Mouse (Mus musculus): ENCODE data around the gene Mus81. TPM values are rescaled to one million over a fixed set of nuclear protein-coding genes. Genes with fewer than 3 reads are reported as not detected.

Gene Mus81
- polyA plus RNA-seq, 1 experiment from 2014 or later: 51.1 TPM

DNA sequence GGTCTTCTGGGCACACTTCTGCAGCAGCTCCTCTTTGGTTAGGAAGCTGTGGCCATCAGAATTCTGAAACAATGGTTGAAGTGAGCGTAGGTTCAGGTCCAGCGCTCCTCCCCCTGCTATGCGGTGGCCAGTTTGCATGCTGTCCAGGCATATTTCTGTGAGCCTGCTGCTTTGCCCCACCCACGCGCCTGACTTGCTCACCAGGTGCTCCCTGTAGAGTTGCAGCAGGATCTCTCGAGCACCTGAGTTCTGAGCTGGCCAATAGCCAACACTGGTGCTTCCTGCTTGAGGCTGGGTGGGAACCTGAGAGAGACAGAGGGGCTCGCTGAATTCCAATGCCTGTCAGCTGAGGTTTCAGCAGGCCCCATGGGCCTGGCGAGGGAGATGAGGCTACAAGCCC lies 1.9 kb downstream of the Mus81 start:
- no peak for ATAC-seq
- H3K9ac ChIP-seq (ENCODE audit: low read depth, low read length): no peak overlapping the region
- WGBS: 89% methylated on average over 8 of the region's 8 CpGs

DNA sequence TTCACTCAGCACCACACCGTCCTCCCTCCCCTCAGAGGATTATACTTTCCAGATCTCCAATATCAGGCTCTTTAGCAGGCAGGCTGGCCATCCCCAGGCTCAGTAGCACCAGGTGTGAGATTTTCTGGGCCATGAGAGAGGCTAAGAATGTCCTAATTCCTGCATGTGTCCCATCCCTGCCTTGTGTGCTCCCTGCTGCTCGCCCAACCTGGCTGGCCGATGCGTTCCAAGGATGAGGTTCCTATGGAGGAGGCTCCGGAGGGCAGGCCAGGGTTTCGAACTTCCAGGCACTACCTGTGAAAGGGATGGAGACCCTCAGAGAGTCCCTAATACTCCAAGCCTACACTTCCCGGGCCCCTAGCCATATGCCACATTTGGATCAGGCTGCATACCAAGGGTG lies 2.4 kb downstream of the Mus81 start:
- Histone ChIP-seq H3K4me2 (ENCODE audit: low read length) (no peak overlapping the region), H3K9me3 (replicated peaks; ENCODE audit: control insufficient read depth, low read length, poor library complexity, severe bottlenecking) (no peaks in the 10 kb centered on the region), H3K27me3 (ENCODE audit: control insufficient read depth, insufficient read depth, low read depth, low read length) (no peaks in the 10 kb centered on the region), H3K36me3 (ENCODE audit: control insufficient read depth, insufficient read depth, low read length) (peaks cover 22% of the 10 kb centered on the region), H3K9ac (ENCODE audit: low read depth, low read length) (no peak overlapping the region), H3K4me3 (ENCODE audit: low read depth, low read length) (no peak overlapping the region), H3K27ac (ENCODE audit: low read length) (no peak overlapping the region), H3K4me1 (ENCODE audit: control insufficient read depth, insufficient read depth, low read length) (peaks cover 23% of the 10 kb centered on the region)
- 89% methylated on average over 7 of the region's 7 CpGs for WGBS
- no peak for ATAC-seq

More for the DNA sequence above, 1.9 kb downstream of the Mus81 start:
- H3K27ac ChIP-seq (ENCODE audit: low read length): no peak overlapping the region
- no peaks in the 10 kb centered on the region for H3K27me3 ChIP-seq (ENCODE audit: control insufficient read depth, insufficient read depth, low read depth, low read length)
- no peaks in the 10 kb centered on the region for H3K9me3 ChIP-seq (replicated peaks; ENCODE audit: control insufficient read depth, low read length, poor library complexity, severe bottlenecking)
- peaks cover 23% of the 10 kb centered on the region for H3K4me1 ChIP-seq (ENCODE audit: control insufficient read depth, insufficient read depth, low read length)
- no peak overlapping the region for H3K4me3 ChIP-seq (ENCODE audit: low read depth, low read length)
- peaks cover 22% of the 10 kb centered on the region for H3K36me3 ChIP-seq (ENCODE audit: control insufficient read depth, insufficient read depth, low read length)
- H3K4me2 ChIP-seq (ENCODE audit: low read length): no peak overlapping the region

DNA sequence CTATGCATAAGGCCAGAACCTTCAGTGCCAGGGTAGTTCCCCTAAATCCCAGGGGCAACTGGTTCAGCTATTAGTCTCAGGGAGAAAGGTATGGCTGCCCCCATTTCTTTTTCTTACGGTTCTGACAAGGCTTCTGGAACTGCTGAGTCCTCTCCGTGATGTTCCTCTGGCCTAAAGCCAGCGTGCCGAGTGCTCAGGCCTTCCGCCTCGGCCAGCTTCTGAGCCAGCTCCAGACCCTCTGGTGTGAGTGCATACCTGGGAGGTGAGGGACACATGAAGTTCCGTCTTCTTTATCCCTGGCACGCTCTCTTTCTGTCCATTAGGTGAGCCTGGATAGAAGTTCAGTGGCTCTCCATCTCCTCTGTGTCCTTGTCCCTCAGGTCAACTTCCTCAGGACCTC lies 2.8 kb downstream of the Mus81 start:
- Histone ChIP-seq H3K9me3 (replicated peaks; ENCODE audit: control insufficient read depth, low read length, poor library complexity, severe bottlenecking) (no peaks in the 10 kb centered on the region), H3K36me3 (ENCODE audit: control insufficient read depth, insufficient read depth, low read length) (peaks cover 23% of the 10 kb centered on the region), H3K27ac (ENCODE audit: low read length) (no peak overlapping the region), H3K4me3 (ENCODE audit: low read depth, low read length) (no peak overlapping the region), H3K9ac (ENCODE audit: low read depth, low read length) (no peak overlapping the region), H3K27me3 (ENCODE audit: control insufficient read depth, insufficient read depth, low read depth, low read length) (no peaks in the 10 kb centered on the region), H3K4me2 (ENCODE audit: low read length) (no peak overlapping the region), H3K4me1 (ENCODE audit: control insufficient read depth, insufficient read depth, low read length) (peaks cover 23% of the 10 kb centered on the region)
- ATAC-seq: no peak
- 94% methylated on average over 8 of the region's 8 CpGs for WGBS

DNA sequence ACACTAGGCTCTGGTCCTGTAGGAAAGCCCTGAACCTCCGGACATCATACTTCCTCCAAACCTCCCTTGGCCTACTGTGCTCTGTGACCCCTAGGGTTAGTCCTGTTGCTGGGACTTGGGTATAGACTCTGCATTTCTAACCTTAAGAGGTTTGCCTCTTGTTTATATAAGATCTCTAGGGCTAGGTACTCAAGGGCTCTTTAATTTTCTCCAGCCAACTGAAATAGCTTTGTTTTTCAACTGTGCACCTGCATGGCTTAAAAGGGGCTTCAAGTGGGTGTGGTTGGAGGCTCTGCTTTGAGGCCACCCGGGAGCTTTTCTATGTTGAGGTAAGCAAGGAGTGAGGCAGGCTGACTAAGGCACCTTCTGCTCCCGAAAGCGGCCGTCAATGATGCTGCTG lies 3.7 kb downstream of the Mus81 start:
- Histone ChIP-seq H3K4me3 (ENCODE audit: low read depth, low read length) (no peak overlapping the region), H3K9me3 (replicated peaks; ENCODE audit: control insufficient read depth, low read length, poor library complexity, severe bottlenecking) (no peaks in the 10 kb centered on the region), H3K27ac (ENCODE audit: low read length) (no peak overlapping the region), H3K4me2 (ENCODE audit: low read length) (no peak overlapping the region), H3K36me3 (ENCODE audit: control insufficient read depth, insufficient read depth, low read length) (peaks cover 26% of the 10 kb centered on the region), H3K27me3 (ENCODE audit: control insufficient read depth, insufficient read depth, low read depth, low read length) (no peaks in the 10 kb centered on the region), H3K4me1 (ENCODE audit: control insufficient read depth, insufficient read depth, low read length) (peaks cover 20% of the 10 kb centered on the region), H3K9ac (ENCODE audit: low read depth, low read length) (no peak overlapping the region)
- ATAC-seq: no peak
- 93% methylated on average over 5 of the region's 5 CpGs for WGBS

DNA sequence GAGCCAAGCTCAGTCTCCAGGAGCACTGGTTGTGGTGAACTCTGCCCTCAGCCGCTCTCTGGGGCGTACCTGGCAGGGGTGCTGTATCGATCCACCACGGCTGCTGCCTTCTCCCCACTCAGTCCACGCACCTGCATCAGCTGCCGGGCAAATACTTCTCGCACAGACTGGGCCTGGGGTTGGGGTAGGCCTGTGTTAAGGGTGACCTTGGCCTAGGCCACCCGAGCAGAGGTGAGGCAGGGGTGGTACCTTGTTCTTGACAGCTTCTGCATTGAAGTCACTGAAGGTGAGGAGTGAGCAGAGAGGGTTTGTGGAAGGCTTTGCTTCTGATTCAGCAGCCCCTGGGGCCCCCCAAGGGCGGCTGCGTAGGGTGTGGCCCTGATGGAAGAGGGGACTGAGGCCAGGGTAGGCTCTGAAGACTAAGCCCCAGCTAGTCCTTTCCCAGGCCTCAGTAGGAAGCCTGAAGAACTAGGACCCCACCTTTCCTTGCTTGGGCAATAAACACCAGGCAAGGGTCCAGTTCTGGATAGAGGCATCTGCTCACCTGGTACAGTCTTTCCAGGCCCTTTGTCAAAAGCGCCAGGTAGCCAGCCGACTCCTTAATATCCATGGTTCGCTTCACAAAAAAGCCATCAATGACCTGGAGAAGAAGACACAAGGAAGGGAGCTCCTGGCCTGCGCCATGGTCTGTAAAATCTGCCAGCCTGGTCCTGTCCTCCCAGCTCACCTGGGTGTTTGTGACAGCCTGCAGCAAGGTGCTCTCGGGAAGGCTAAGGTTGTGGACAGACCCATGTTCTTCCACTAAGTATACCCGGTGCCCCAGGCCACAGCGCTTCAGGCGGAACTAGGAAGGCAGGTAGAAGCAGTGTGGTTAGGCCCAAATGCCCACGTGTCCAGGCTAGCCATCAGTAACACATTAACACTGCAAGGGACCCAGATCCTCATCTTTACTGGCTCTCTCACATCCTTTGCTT lies 4.5 kb downstream of the Mus81 start:
- Histone ChIP-seq H3K9ac (ENCODE audit: low read depth, low read length) (no peak overlapping the region), H3K27ac (ENCODE audit: low read length) (no peak overlapping the region), H3K9me3 (replicated peaks; ENCODE audit: control insufficient read depth, low read length, poor library complexity, severe bottlenecking) (no peaks in the 10 kb centered on the region), H3K27me3 (ENCODE audit: control insufficient read depth, insufficient read depth, low read depth, low read length) (no peaks in the 10 kb centered on the region), H3K4me1 (ENCODE audit: control insufficient read depth, insufficient read depth, low read length) (peaks cover 17% of the 10 kb centered on the region), H3K36me3 (ENCODE audit: control insufficient read depth, insufficient read depth, low read length) (peaks cover 27% of the 10 kb centered on the region), H3K4me2 (ENCODE audit: low read length) (no peak overlapping the region), H3K4me3 (ENCODE audit: low read depth, low read length) (no peak overlapping the region)
- no peak for ATAC-seq
- WGBS: 94% methylated on average over 19 of the region's 19 CpGs

DNA sequence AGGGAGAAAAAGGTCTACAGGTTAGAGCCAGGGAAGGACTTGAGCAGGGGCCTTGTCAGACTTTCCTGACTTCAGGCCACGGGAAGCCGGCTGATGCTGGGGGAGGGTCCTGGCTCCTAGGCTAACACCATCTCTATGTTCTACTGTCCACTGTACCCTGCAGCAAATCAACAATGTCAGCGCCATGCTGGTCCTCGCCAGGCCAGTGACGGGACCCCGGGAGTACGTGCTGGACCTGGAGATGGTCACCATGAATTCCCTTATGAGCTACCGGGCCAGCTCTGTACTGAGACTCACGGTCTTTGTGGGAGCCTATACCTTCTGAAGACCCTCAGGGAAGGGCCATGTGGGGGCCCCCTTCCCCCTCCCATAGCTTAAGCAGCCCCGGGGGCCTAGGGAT lies 6.8 kb downstream of the Mus81 start:
- H3K36me3 ChIP-seq (ENCODE audit: control insufficient read depth, insufficient read depth, low read length): peaks cover 30% of the 10 kb centered on the region
- H3K27ac ChIP-seq (ENCODE audit: low read length): no peak overlapping the region
- no peak overlapping the region for H3K4me3 ChIP-seq (ENCODE audit: low read depth, low read length)
- no peaks in the 10 kb centered on the region for H3K9me3 ChIP-seq (replicated peaks; ENCODE audit: control insufficient read depth, low read length, poor library complexity, severe bottlenecking)
- H3K9ac ChIP-seq (ENCODE audit: low read depth, low read length): no peak overlapping the region
- ATAC-seq: no peak
- peaks cover 2% of the 10 kb centered on the region; the same call in 1 of the 2 replicates for H3K4me1 ChIP-seq (ENCODE audit: control insufficient read depth, insufficient read depth, low read length)
- no peak overlapping the region for H3K4me2 ChIP-seq (ENCODE audit: low read length)
- 93% methylated on average over 10 of the region's 10 CpGs for WGBS
- H3K27me3 ChIP-seq (ENCODE audit: control insufficient read depth, insufficient read depth, low read depth, low read length): no peaks in the 10 kb centered on the region

DNA sequence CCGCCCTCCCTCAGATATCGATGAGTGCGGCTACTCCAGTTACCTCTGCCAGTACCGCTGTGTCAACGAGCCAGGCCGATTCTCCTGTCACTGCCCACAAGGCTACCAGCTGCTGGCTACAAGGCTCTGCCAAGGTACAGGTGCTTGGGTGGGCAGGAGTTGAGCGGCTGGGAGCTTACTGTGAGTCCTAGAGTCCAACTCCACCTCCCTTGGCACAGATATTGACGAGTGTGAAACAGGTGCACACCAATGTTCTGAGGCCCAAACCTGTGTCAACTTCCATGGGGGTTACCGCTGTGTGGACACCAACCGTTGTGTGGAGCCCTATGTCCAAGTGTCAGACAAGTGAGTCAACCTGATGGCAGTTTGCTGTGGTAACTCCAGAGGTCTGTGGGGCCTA lies 8.2 kb downstream of the Mus81 start:
- WGBS: 89% methylated on average over 10 of the region's 10 CpGs

DNA sequence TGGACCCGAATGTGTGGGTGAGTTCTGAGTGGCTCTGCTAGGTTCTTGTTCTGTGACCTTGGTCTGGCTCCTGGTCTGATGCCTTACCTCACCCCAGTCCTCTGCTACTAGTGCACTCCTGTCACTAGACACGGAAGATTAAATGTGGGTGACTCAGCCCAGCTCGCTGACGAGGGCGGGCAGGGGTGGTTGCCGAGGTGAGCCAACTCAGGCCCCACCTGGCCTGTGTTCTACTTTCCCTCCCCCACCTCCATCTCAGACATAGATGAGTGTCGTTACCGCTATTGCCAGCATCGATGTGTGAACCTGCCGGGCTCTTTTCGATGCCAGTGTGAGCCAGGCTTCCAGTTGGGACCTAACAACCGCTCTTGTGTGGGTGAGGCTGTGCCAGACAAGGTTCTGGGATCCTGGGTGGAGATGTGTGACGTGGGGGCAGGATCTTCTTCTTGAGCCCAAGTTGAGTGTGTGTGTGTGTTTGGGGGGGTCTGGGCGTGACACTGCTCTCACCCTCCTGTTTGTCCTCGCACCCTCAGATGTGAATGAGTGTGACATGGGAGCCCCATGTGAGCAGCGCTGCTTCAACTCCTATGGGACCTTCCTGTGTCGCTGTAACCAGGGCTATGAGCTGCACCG lies 10.4 kb downstream of the Mus81 start:
- 92% methylated on average over 18 of the region's 18 CpGs for WGBS
- Histone ChIP-seq H3K4me2 (ENCODE audit: low read length) (no peak overlapping the region), H3K36me3 (ENCODE audit: control insufficient read depth, insufficient read depth, low read length) (peaks cover 17% of the 10 kb centered on the region), H3K9me3 (replicated peaks; ENCODE audit: control insufficient read depth, low read length, poor library complexity, severe bottlenecking) (no peaks in the 10 kb centered on the region), H3K4me1 (ENCODE audit: control insufficient read depth, insufficient read depth, low read length) (peaks cover 12% of the 10 kb centered on the region), H3K27me3 (ENCODE audit: control insufficient read depth, insufficient read depth, low read depth, low read length) (no peaks in the 10 kb centered on the region), H3K4me3 (ENCODE audit: low read depth, low read length) (no peak overlapping the region), H3K27ac (ENCODE audit: low read length) (no peak overlapping the region), H3K9ac (ENCODE audit: low read depth, low read length) (no peak overlapping the region)
- no peak for ATAC-seq

More for the DNA sequence above, 8.2 kb downstream of the Mus81 start:
- no peak overlapping the region for H3K4me3 ChIP-seq (ENCODE audit: low read depth, low read length)
- no peak for ATAC-seq
- no peaks in the 10 kb centered on the region for H3K27me3 ChIP-seq (ENCODE audit: control insufficient read depth, insufficient read depth, low read depth, low read length)
- peaks cover 30% of the 10 kb centered on the region for H3K36me3 ChIP-seq (ENCODE audit: control insufficient read depth, insufficient read depth, low read length)
- H3K27ac ChIP-seq (ENCODE audit: low read length): no peak overlapping the region
- H3K9ac ChIP-seq (ENCODE audit: low read depth, low read length): no peak overlapping the region
- H3K4me1 ChIP-seq (ENCODE audit: control insufficient read depth, insufficient read depth, low read length): peaks cover 7% of the 10 kb centered on the region
- no peaks in the 10 kb centered on the region for H3K9me3 ChIP-seq (replicated peaks; ENCODE audit: control insufficient read depth, low read length, poor library complexity, severe bottlenecking)
- no peak overlapping the region for H3K4me2 ChIP-seq (ENCODE audit: low read length)
